Mouse (Mus musculus): Measurements from ENCODE around the gene Grb10.

DNA sequence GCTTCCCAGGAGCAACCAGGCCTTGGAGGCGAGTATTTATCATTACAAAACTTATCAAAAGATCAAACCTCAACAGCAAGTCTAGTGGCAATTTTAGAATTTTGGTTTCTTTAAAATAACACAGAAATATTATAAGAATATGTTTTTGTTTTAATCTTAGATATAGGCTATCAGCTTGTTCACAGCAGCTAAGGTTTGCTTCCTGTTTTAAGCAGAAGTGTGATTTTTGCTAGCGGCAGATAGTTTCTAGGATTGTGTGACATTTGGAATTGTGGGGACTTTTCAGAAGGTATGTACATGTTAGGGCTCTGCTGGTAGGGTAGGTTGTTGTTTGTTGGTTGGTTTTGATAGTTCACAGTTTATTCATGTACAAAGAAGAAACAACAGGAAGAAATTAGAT is 143.0 kb downstream of the Grb10 start:
- no peak for TF ChIP-seq POLR2A (IDR thresholded peaks at IDR 0.05; ENCODE audit: insufficient read depth, low read depth, low read length)
- TF ChIP-seq CTCF (IDR thresholded peaks at IDR 0.05; ENCODE audit: insufficient read depth, low read depth, low read length): no peak

Measured in olfactory bulb, adult 2 months (tissue).